Mouse (Mus musculus) megakaryocyte, embryonic 14.5 days (primary cell): ENCODE data around the gene Sorcs2.

Experiments
- FLI1 ChIP-seq: IDR thresholded peaks from 2 replicates; pipeline ENCODE4 v1.6.1; 2012; ENCODE audit warnings: low read length, inconsistent platforms, mixed read lengths
- GATA1 ChIP-seq: IDR thresholded peaks from 3 replicates; pipeline ENCODE4 v1.6.1; 2012; ENCODE audit warnings: mixed read lengths, low read length, inconsistent platforms, borderline replicate concordance

- TF ChIP-seq GATA1, result no peak
- no peak for TF ChIP-seq FLI1
Measured at GRCm38 (mm10) chr5:35981341-35981740, 416.6 kb downstream of the Sorcs2 start.
